Mouse (Mus musculus): Measurements from ENCODE around the gene Themis2.

DNA sequence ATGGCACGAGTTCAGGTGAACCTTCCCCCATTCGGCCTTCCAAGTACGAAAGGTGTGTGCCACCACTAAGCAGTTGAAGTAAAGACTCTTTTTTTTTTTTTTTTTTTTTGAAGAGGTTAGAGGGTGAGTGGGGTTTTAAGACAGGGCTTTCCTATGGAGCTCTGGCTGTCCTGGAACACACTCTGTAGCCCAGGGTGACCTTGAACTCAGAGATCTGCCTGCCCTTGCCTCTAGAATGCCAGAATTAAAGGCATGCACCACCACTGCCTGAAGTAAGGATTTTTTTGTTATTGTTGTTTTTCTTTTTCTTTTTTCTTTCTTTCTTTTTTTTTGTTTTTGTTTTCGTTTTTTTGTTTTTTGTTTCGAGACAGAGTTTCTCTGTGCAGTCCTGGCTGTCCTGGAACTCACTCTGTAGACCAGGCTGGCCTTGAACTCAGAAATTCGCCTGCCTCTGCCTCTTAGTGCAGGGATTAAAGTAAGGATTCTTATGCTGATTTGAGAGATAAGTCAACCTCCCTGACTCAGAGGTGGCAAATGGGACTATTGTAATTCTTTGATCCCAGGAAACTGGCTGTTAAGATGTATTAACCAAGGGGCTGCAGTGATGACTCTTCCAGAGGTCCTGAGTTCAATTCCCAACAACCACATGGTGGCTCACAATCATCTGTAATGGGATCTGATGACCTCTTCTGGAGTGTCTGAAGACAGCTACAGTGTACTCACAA, 46.8 kb downstream of the Themis2 start:
- TF ChIP-seq CTCF (IDR thresholded peaks at IDR 0.05; ENCODE audit: low read depth) (no peak), EP300 (optimal IDR thresholded peaks at IDR 0.05) (no peak)
